Mouse (Mus musculus): ENCODE measurements around the gene Cep41. TPM values are rescaled to one million over a fixed set of nuclear protein-coding genes. Genes with fewer than 3 reads are reported as not detected.
A peak's percentile ranks its signal among the peaks of the same experiment; 100 is the strongest.

Gene Cep41
- total RNA-seq, 2 experiments from 2014 or later = 7.2 to 7.4 TPM

- intact Hi-C loops (cut with DNase I) = no loop called here
- DNase-seq (ENCODE audit: low spot score in 2 of 2) = no peak
These were observed 19.9 kb upstream of the Cep41 start for GRCm38 (mm10) chr6:30713455-30713854.

GRCm38 (mm10) chr6:30712484-30712883, 18.9 kb upstream of the Cep41 start:
- no peak for DNase-seq (ENCODE audit: low spot score in 2 of 2)
- intact Hi-C loops (cut with DNase I) = no loop called here

- DNase-seq (ENCODE audit: low spot score in 2 of 2) = no peak
- intact Hi-C loops (cut with DNase I) = no loop called here
These were observed 17.8 kb upstream of the Cep41 start for GRCm38 (mm10) chr6:30711365-30711763.

GRCm38 (mm10) chr6:30710371-30711364, 17.1 kb upstream of the Cep41 start:
- intact Hi-C loops (cut with DNase I) = no loop called here
- no peak for DNase-seq (ENCODE audit: low spot score in 2 of 2)

GRCm38 (mm10) chr6:30709115-30709514, 15.6 kb upstream of the Cep41 start:
- intact Hi-C loops (cut with DNase I) = no loop called here

GRCm38 (mm10) chr6:30703977-30704602, 10.5 kb upstream of the Cep41 start:
- DNase-seq (ENCODE audit: low spot score in 2 of 2) = no peak
- intact Hi-C loops (cut with DNase I) = no loop called here

More at GRCm38 (mm10) chr6:30709115-30709514, 15.6 kb upstream of the Cep41 start:
- no peak for DNase-seq (ENCODE audit: low spot score in 2 of 2)

- intact Hi-C loops (cut with DNase I) = no loop called here
- DNase-seq (ENCODE audit: low spot score in 2 of 2) = no peak
These were observed 9.9 kb upstream of the Cep41 start for GRCm38 (mm10) chr6:30703476-30703875.

GRCm38 (mm10) chr6:30702881-30703280, 9.3 kb upstream of the Cep41 start:
- intact Hi-C loops (cut with DNase I) = no loop called here
- DNase-seq (ENCODE audit: low spot score in 2 of 2) = no peak

GRCm38 (mm10) chr6:30700182-30700581, 6.6 kb upstream of the Cep41 start:
- intact Hi-C loops (cut with DNase I) = no loop called here
- no peak for DNase-seq (ENCODE audit: low spot score in 2 of 2)

- intact Hi-C loops (cut with DNase I) = no loop called here
- no peak for DNase-seq (ENCODE audit: low spot score in 2 of 2)
These were observed 4.5 kb upstream of the Cep41 start for GRCm38 (mm10) chr6:30698036-30698435.

- no peak for DNase-seq (ENCODE audit: low spot score in 2 of 2)
These were observed 3.9 kb upstream of the Cep41 start for GRCm38 (mm10) chr6:30697464-30697863.

GRCm38 (mm10) chr6:30695124-30695523, 1.6 kb upstream of the Cep41 start:
- intact Hi-C loops (cut with DNase I) = no loop called here
- no peak for DNase-seq (ENCODE audit: low spot score in 2 of 2)

More at GRCm38 (mm10) chr6:30697464-30697863, 3.9 kb upstream of the Cep41 start:
- intact Hi-C loops (cut with DNase I) = no loop called here

- peak in 1 of 2 experiments; percentile 68 for DNase-seq (ENCODE audit: low spot score in 2 of 2)
- intact Hi-C loops (cut with DNase I) = no loop called here
These were observed 660 bp upstream of the Cep41 start for GRCm38 (mm10) chr6:30694209-30694608.

- intact Hi-C loops (cut with DNase I) = no loop called here
- no peak for DNase-seq (ENCODE audit: low spot score in 2 of 2)
These were observed 723 bp downstream of the Cep41 start for GRCm38 (mm10) chr6:30692826-30693225.

GRCm38 (mm10) chr6:30687198-30687597, 6.4 kb downstream of the Cep41 start:
- intact Hi-C loops (cut with DNase I) = no loop called here
- DNase-seq (ENCODE audit: low spot score in 2 of 2) = no peak

- no peak for DNase-seq (ENCODE audit: low spot score in 2 of 2)
- intact Hi-C loops (cut with DNase I) = no loop called here
These were observed 9.0 kb downstream of the Cep41 start for GRCm38 (mm10) chr6:30684570-30684969.

- intact Hi-C loops (cut with DNase I) = no loop called here
- no peak for DNase-seq (ENCODE audit: low spot score in 2 of 2)
These were observed 11.3 kb downstream of the Cep41 start for GRCm38 (mm10) chr6:30681935-30682900.

GRCm38 (mm10) chr6:30680442-30680841, 13.1 kb downstream of the Cep41 start:
- no peak for DNase-seq (ENCODE audit: low spot score in 2 of 2)
- intact Hi-C loops (cut with DNase I) = no loop called here

GRCm38 (mm10) chr6:30679567-30679966, 14.0 kb downstream of the Cep41 start:
- intact Hi-C loops (cut with DNase I) = loop anchor here (5.0 kb wide), 1 partner anchor 127 kb away; no protein-coding TSS in a partner anchor
- DNase-seq (ENCODE audit: low spot score in 2 of 2) = no peak

Data from left cerebral cortex, postnatal 14 days (tissue).